Mouse (Mus musculus) CH12.LX (cell line): ENCODE measurements around the gene Rnf182. TPM values are rescaled to one million over a fixed set of nuclear protein-coding genes. Genes with fewer than 3 reads are reported as not detected.

Experiments
- DNase-seq: peaks from one replicate; pipeline ENCODE4 v3.0.0-alpha.2; 2013; ENCODE audit errors: extremely low read depth
- H3K27ac ChIP-seq: 2 replicates; pipeline ENCODE4 v1.5.1; 2012; ENCODE audit warnings: low read depth, mild to moderate bottlenecking, control low read depth, moderate library complexity; ENCODE audit not compliant: insufficient read depth
- H3K27me3 ChIP-seq: replicated peaks from 2 replicates; pipeline ENCODE3; 2012; ENCODE audit warnings: inconsistent platforms
- H3K36me3 ChIP-seq, 2 experiments: replicated peaks in 1 of 2; 2 replicates each; pipeline versions ENCODE3 to v1.6.1; 2012; ENCODE audit warnings: inconsistent platforms in 1 of 2, low read length in 1 of 2, mild to moderate bottlenecking in 1 of 2, mixed read lengths in 1 of 2, moderate library complexity in 1 of 2; ENCODE audit not compliant: control insufficient read depth in 1 of 2, insufficient read depth in 1 of 2
- H3K4me1 ChIP-seq, 2 experiments: 2 replicates each; pipeline ENCODE4 v1.6.1; 2012; ENCODE audit warnings: inconsistent platforms in 1 of 2, moderate library complexity in 1 of 2; ENCODE audit not compliant: insufficient read depth in 2 of 2, control insufficient read depth in 1 of 2
- H3K4me2 ChIP-seq: 2 replicates; pipeline ENCODE4 v1.6.1; 2012; ENCODE audit warnings: low read depth, mild to moderate bottlenecking, control low read depth; ENCODE audit not compliant: poor library complexity, insufficient read depth, severe bottlenecking
- H3K4me3 ChIP-seq, 3 experiments: fragments of 150-350 bp in 1 of 3; sonication (generic) in 1 of 3; replicated peaks in 1 of 3; 2 replicates each; pipeline versions ENCODE3 to v1.5.1; 2011 to 2012; ENCODE audit warnings: low read depth in 2 of 3, low read length in 2 of 3, mild to moderate bottlenecking in 2 of 3, moderate library complexity in 2 of 3, control low read depth in 1 of 3, improper control_type of control experiment in 1 of 3, inconsistent platforms in 1 of 3, mixed read lengths in 1 of 3; ENCODE audit not compliant: poor library complexity in 1 of 3
- H3K79me2 ChIP-seq: replicated peaks from 2 replicates; pipeline ENCODE4 v1.6.1; 2012; ENCODE audit warnings: mild to moderate bottlenecking, moderate library complexity; ENCODE audit not compliant: control insufficient read depth, poor library complexity, insufficient read depth, severe bottlenecking; ENCODE audit errors: extremely low read depth
- H3K9ac ChIP-seq: 2 replicates; pipeline ENCODE4 v1.6.1; 2012; ENCODE audit warnings: low read depth, mild to moderate bottlenecking, control low read depth, moderate library complexity; ENCODE audit not compliant: insufficient read depth
- H3K9me3 ChIP-seq: replicated peaks from 2 replicates; pipeline ENCODE3; 2012; ENCODE audit warnings: low read length, inconsistent platforms, mixed read lengths
- BHLHE40 ChIP-seq: IDR thresholded peaks from 2 replicates; pipeline ENCODE4 v1.6.1; 2011; ENCODE audit warnings: mild to moderate bottlenecking, low read depth, low read length, improper control_type of control experiment
- CTCF ChIP-seq, 2 experiments: IDR thresholded peaks in 1 of 2; conservative IDR thresholded peaks in 1 of 2; 2 replicates each; pipeline ENCODE4 v1.5.1; 2011 to 2012; ENCODE audit warnings: low read depth in 2 of 2, low read length in 2 of 2, improper control_type of control experiment in 1 of 2, inconsistent platforms in 1 of 2, mild to moderate bottlenecking in 1 of 2, moderate library complexity in 1 of 2
- E2F4 ChIP-seq: IDR thresholded peaks from 2 replicates; pipeline ENCODE4 v1.6.1; 2011; ENCODE audit warnings: low read depth, low read length, improper control_type of control experiment; ENCODE audit not compliant: insufficient replicate concordance
- EP300 ChIP-seq: IDR thresholded peaks from 2 replicates; pipeline ENCODE4 v1.6.1; 2011; ENCODE audit warnings: low read length, improper control_type of control experiment
- ETS1 ChIP-seq: conservative IDR thresholded peaks from 2 replicates; pipeline ENCODE4 v1.6.1; 2012; ENCODE audit warnings: low read depth, mild to moderate bottlenecking, inconsistent platforms, low read length, improper control_type of control experiment, moderate library complexity
- GABPA ChIP-seq: IDR thresholded peaks from 2 replicates; pipeline ENCODE4 v1.6.1; 2012; ENCODE audit warnings: low read depth, low read length, improper control_type of control experiment, inconsistent platforms; ENCODE audit not compliant: insufficient replicate concordance
- HCFC1 ChIP-seq: IDR thresholded peaks from 2 replicates; pipeline ENCODE4 v1.6.1; 2012; ENCODE audit warnings: low read depth, mild to moderate bottlenecking, inconsistent platforms, low read length, improper control_type of control experiment
- JUN ChIP-seq: IDR thresholded peaks from 2 replicates; pipeline ENCODE4 v1.6.1; 2011; ENCODE audit warnings: low read depth, mild to moderate bottlenecking, low read length, improper control_type of control experiment, moderate library complexity; ENCODE audit not compliant: insufficient read depth
- KAT2A ChIP-seq: IDR thresholded peaks from 2 replicates; pipeline ENCODE4 v1.6.1; 2012; ENCODE audit warnings: low read length, improper control_type of control experiment, inconsistent platforms; ENCODE audit not compliant: insufficient replicate concordance
- MAX ChIP-seq: IDR thresholded peaks from 2 replicates; pipeline ENCODE4 v1.6.1; 2011; ENCODE audit warnings: low read length, improper control_type of control experiment
- MAZ ChIP-seq: IDR thresholded peaks from 2 replicates; pipeline ENCODE4 v1.6.1; 2012; ENCODE audit warnings: low read depth, mild to moderate bottlenecking, inconsistent platforms, low read length, improper control_type of control experiment, moderate library complexity
- MEF2A ChIP-seq: IDR thresholded peaks from 2 replicates; pipeline ENCODE4 v1.6.1; 2014; ENCODE audit warnings: low read depth, mild to moderate bottlenecking, inconsistent platforms, low read length, improper control_type of control experiment, borderline replicate concordance
- MXI1 ChIP-seq: IDR thresholded peaks from 2 replicates; pipeline ENCODE4 v1.6.1; 2011; ENCODE audit warnings: mild to moderate bottlenecking, low read depth, low read length, improper control_type of control experiment
- MYC ChIP-seq: IDR thresholded peaks from 2 replicates; pipeline ENCODE4 v1.6.1; 2011; ENCODE audit warnings: low read depth, mild to moderate bottlenecking, improper control_type of control experiment, low read length
- NELFE ChIP-seq: IDR thresholded peaks from 2 replicates; pipeline ENCODE4 v1.6.1; 2011; ENCODE audit warnings: low read depth, low read length, improper control_type of control experiment
- PAX5 ChIP-seq: IDR thresholded peaks from 2 replicates; pipeline ENCODE4 v1.6.1; 2012; ENCODE audit warnings: low read length, inconsistent platforms, mixed read lengths
- RAD21 ChIP-seq: IDR thresholded peaks from 2 replicates; pipeline ENCODE4 v1.6.1; 2011; ENCODE audit warnings: low read depth, mild to moderate bottlenecking, low read length, improper control_type of control experiment, moderate library complexity
- SIN3A ChIP-seq: IDR thresholded peaks from 2 replicates; pipeline ENCODE4 v1.6.1; 2012; ENCODE audit warnings: low read length, improper control_type of control experiment, inconsistent platforms
- SMC3 ChIP-seq: IDR thresholded peaks from 2 replicates; pipeline ENCODE4 v1.6.1; 2011; ENCODE audit warnings: low read depth, low read length, improper control_type of control experiment
- TBP ChIP-seq: conservative IDR thresholded peaks from 2 replicates; pipeline ENCODE4 v1.6.1; 2011; ENCODE audit warnings: low read depth, low read length, improper control_type of control experiment
- TCF12 ChIP-seq: IDR thresholded peaks from 2 replicates; pipeline ENCODE4 v1.6.1; 2014; ENCODE audit warnings: low read depth, mild to moderate bottlenecking, inconsistent platforms, low read length, improper control_type of control experiment
- UBTF ChIP-seq: IDR thresholded peaks from 2 replicates; pipeline ENCODE4 v1.6.1; 2012; ENCODE audit warnings: low read depth, mild to moderate bottlenecking, inconsistent platforms, low read length, improper control_type of control experiment, moderate library complexity
- ZC3H11A ChIP-seq: IDR thresholded peaks from 2 replicates; pipeline ENCODE4 v1.6.1; 2012; ENCODE audit warnings: low read depth, mild to moderate bottlenecking, inconsistent platforms, low read length, improper control_type of control experiment
- ZKSCAN1 ChIP-seq: IDR thresholded peaks from 2 replicates; pipeline ENCODE4 v1.6.1; 2012; ENCODE audit warnings: low read depth, inconsistent platforms, low read length, improper control_type of control experiment, borderline replicate concordance
- ZNF384 ChIP-seq: IDR thresholded peaks from 2 replicates; pipeline ENCODE4 v1.6.1; 2012; ENCODE audit warnings: low read depth, low read length, improper control_type of control experiment, inconsistent platforms
- dilution Hi-C: fragments of 300-500 bp; cut with MboI; formaldehyde crosslinking; loops from 2 replicates; pipeline ENCODE4 v1.14.3; 2020; ENCODE audit warnings: low sequenced_read_pairs; ENCODE audit not compliant: extremely low pct_unique_long_range_greater_than_20kb, extremely low pct_ligation_motif_present
- in situ Hi-C: fragments of 300-500 bp; cut with MboI; formaldehyde crosslinking; loops from 3 replicates; pipeline ENCODE4 v1.14.3; 2019; ENCODE audit warnings: low sequenced_read_pairs, low pct_ligation_motif_present, low pct_unique_long_range_greater_than_20kb, mixed read lengths
- polyA plus RNA-seq: library from polyadenylated mRNA; unstranded; fragments of >175 nt; gene quantifications from 2 replicates; pipeline ENCODE4 v1.2.1, GENCODE M21; 2012; ENCODE audit warnings: low read depth; ENCODE audit not compliant: insufficient read length
- total RNA-seq, 2 experiments: library from RNA; depleted of rRNA; stranded (reverse); fragments of 300-350 nt in 1 of 2; fragments of >200 nt in 1 of 2; gene quantifications; 2 replicates each; pipeline ENCODE4 v1.2.3; 2012 to 2014

The Rnf182 gene
- total and polyA plus RNA-seq, 3 experiments: not detected

- H3K79me2 ChIP-seq: no peaks in the 10 kb centered on the region
- H3K4me1 ChIP-seq: no peaks in the 10 kb centered on the region
- H3K4me3 ChIP-seq: no peak overlapping the region
- H3K4me2 ChIP-seq: no peak overlapping the region
- no peak overlapping the region for H3K9ac ChIP-seq
- no peak overlapping the region for H3K27ac ChIP-seq
- TF ChIP-seq ETS1 (no peak), SIN3A (no peak), MYC (no peak), HCFC1 (no peak), NELFE (no peak), PAX5 (no peak), ZKSCAN1 (no peak), ZNF384 (no peak), JUN (no peak), UBTF (no peak), E2F4 (no peak), KAT2A (no peak)
- DNase-seq: no peak
- in situ Hi-C loops (no loop called here), dilution Hi-C loops (no loop called here)
- H3K9me3 ChIP-seq: peaks cover 5% of the 10 kb centered on the region
- no peaks in the 10 kb centered on the region for H3K36me3 ChIP-seq
- no peaks in the 10 kb centered on the region for H3K27me3 ChIP-seq
Measured at GRCm38 (mm10) chr13:43587844-43588840, 27.4 kb upstream of the Rnf182 start.

GRCm38 (mm10) chr13:43591828-43592680, 23.5 kb upstream of the Rnf182 start:
- no peak overlapping the region for H3K4me3 ChIP-seq
- dilution Hi-C loops: no loop called here
- H3K27ac ChIP-seq: no peak overlapping the region

More at GRCm38 (mm10) chr13:43591828-43592680, 23.5 kb upstream of the Rnf182 start:
- Histone ChIP-seq H3K9ac (no peak overlapping the region), H3K4me2 (no peak overlapping the region), H3K36me3 (no peaks in the 10 kb centered on the region), H3K9me3 (no peaks in the 10 kb centered on the region), H3K79me2 (no peaks in the 10 kb centered on the region), H3K27me3 (no peaks in the 10 kb centered on the region), H3K4me1 (no peaks in the 10 kb centered on the region)
- no peak for DNase-seq
- TF ChIP-seq JUN: no peak
- TF ChIP-seq GABPA: no peak
- no peak for TF ChIP-seq RAD21
- no peak for TF ChIP-seq CTCF (conservative IDR thresholded peaks at IDR 0.05 in 1 of 2, IDR thresholded peaks at IDR 0.05 in 1 of 2; ENCODE audit: low read depth in 2 of 2, low read length in 2 of 2)
- no peak for TF ChIP-seq MEF2A
- TF ChIP-seq MXI1: no peak
- no peak for TF ChIP-seq TCF12
- TF ChIP-seq NELFE: no peak
- TF ChIP-seq BHLHE40: no peak
- no peak for TF ChIP-seq EP300
- TF ChIP-seq MAZ: no peak
- TF ChIP-seq ZNF384: no peak
- TF ChIP-seq SIN3A: no peak
- TF ChIP-seq ZKSCAN1: no peak
- TF ChIP-seq ZC3H11A: no peak
- TF ChIP-seq SMC3: no peak
- TF ChIP-seq TBP: no peak
- TF ChIP-seq MAX: no peak
- in situ Hi-C loops: no loop called here
